Mouse (Mus musculus): ENCODE results near the gene Foxp3.

DNA sequence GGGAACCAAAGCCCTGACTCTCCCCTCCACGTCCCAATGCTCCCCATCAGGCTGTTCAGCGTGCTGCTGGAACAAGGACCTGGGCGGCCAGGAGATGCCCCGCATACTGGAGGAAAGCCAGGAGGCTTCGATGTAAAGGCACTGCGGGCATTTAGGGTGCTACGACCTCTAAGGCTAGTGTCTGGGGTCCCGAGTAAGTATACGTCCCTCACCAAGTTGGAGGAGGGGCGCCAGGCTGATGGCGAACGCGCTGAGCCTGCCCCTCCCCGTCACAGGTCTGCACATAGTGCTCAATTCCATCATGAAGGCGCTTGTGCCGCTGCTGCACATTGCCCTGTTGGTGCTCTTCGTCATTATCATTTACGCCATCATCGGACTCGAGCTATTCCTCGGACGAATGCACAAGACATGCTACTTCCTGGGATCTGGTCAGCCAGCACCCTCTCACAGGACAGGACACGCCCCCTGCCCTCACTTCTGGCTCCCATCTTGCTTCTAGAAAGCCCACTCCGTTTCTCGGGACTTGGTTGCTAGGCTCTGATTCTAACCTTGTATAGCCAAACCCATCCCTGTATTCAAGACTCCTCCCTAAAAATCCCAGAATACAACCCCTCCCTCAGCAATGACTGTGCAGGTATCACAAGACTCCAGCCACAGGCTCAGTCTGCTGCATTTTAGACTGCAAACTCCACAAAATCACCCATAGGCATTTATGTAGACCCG is 37.3 kb downstream of the Foxp3 start:
- TF ChIP-seq CTCF (IDR thresholded peaks at IDR 0.05; ENCODE audit: insufficient read depth, low read length) = no peak
- no peak for TF ChIP-seq POLR2A (IDR thresholded peaks at IDR 0.05; ENCODE audit: borderline replicate concordance, extremely low read depth, low read depth, low read length)

Data from lung, adult 2 months (tissue).